Mouse (Mus musculus): ENCODE results near the gene D930048N14Rik. TPM values are rescaled to one million over a fixed set of nuclear protein-coding genes. Genes with fewer than 3 reads are reported as not detected.

D930048N14Rik gene
- polyA plus RNA-seq, 1 experiment from 2014 or later, result 3.8 TPM

DNA sequence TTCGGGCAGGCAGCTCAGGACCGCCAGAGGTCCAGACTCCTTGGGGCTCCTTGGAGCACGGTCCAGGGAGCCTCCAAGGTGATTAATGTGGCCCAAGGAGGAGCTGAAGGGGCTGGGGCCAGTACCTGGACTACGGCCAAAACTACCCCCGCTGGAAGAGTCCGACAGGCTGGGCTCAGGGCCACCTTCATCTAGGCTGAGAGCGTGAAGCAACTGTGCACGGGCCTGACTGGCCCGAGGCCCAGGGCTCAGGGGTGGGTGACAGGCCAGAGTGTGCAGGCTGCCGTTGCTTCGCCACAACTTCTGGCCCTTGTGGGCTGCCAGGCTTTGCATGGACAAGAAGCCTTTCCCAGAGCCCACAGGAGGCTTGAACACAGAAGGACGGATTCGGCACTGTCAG, 5.5 kb upstream of the D930048N14Rik start:
- H3K9me3 ChIP-seq (replicated peaks), result no peaks in the 10 kb centered on the region
- peaks cover 40% of the 10 kb centered on the region for H3K36me3 ChIP-seq
- no peaks in the 10 kb centered on the region for H3K27me3 ChIP-seq
- no peak overlapping the region for H3K4me3 ChIP-seq (replicated peaks)
- 63% methylated on average over 13 of the region's 13 CpGs for WGBS
- no peak for ATAC-seq (replicated peaks; ENCODE audit: low FRiP score)
- peaks cover 54% of the 10 kb centered on the region for H3K4me1 ChIP-seq
- H3K27ac ChIP-seq, result no peak overlapping the region
- 0 out of 2 replicates have a peak overlapping the region, but pooled peaks have one; percentile 17 for H3K4me2 ChIP-seq
- H3K9ac ChIP-seq, result no peak overlapping the region

GRCm38 (mm10) chr11:51646245-51646644, 4.5 kb upstream of the D930048N14Rik start:
- 64% methylated on average over 7 of the region's 7 CpGs for WGBS
- peak overlapping the region; percentile 17; the same call in 1 of the 2 replicates for H3K4me2 ChIP-seq

DNA sequence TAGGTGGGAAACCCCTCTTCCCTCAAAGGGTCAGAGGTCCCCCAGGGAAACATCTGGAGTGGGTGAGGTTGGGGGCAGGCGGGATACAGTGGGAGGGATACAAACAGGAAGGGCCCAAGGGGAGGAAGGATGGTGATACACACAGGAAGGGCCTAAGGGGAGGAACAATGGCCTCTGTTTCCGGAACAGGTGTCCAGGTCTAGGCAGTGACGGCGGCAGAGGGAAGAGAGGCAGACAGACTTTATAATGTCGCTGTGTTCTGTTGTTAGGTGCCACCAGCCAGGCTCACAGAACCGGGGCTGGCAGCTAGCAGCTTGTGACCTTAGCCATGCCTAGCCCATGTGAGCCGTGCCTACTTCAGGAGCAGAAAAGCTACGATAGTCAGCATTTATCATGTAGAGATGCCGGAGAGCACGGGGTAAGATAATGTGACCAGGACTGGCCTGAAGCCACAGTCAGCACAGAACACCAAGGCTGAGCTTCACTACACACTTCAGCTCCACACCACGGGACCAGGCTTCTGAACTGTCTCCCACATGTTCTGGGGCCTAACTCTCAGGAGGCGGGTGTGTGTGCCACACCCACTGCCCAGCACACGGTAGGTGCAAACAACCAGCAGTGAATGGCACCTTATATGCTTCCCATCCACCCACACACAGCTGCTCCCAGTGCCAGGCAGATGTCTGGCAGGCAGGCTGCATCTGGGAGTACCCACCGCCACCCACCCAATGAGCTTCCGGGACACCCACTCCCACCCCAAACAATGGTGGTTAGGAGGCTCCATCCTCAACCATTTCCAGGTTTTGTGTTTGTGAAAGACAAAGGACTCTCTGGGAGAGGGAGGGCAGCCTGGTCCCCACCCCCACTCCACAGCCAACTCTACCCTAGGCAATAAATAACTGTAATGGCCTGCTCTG, 3.7 kb upstream of the D930048N14Rik start:
- Histone ChIP-seq H3K27ac (peak overlapping the region; percentile 84), H3K9ac (no peak overlapping the region), H3K9me3 (replicated peaks) (no peaks in the 10 kb centered on the region), H3K27me3 (no peaks in the 10 kb centered on the region), H3K4me2 (peak overlapping the region; percentile 97; the same call in 1 of the 2 replicates), H3K36me3 (peaks cover 38% of the 10 kb centered on the region), H3K4me1 (peaks cover 62% of the 10 kb centered on the region), H3K4me3 (replicated peaks) (peak overlapping the region; percentile 5; the same call in 1 of the 2 replicates)
- 57% methylated on average over 15 of the region's 15 CpGs for WGBS
- no peak for ATAC-seq (replicated peaks; ENCODE audit: low FRiP score)

More at GRCm38 (mm10) chr11:51646245-51646644, 4.5 kb upstream of the D930048N14Rik start:
- Histone ChIP-seq H3K9me3 (replicated peaks) (no peaks in the 10 kb centered on the region), H3K9ac (no peak overlapping the region), H3K4me3 (replicated peaks) (no peak overlapping the region), H3K27ac (peak overlapping the region; percentile 84), H3K4me1 (peaks cover 62% of the 10 kb centered on the region), H3K36me3 (peaks cover 40% of the 10 kb centered on the region), H3K27me3 (no peaks in the 10 kb centered on the region)
- no peak for ATAC-seq (replicated peaks; ENCODE audit: low FRiP score)

GRCm38 (mm10) chr11:51648566-51648965, 2.2 kb upstream of the D930048N14Rik start:
- peak overlapping the region; percentile 97 for H3K4me2 ChIP-seq
- no peaks in the 10 kb centered on the region for H3K9me3 ChIP-seq (replicated peaks)
- H3K9ac ChIP-seq, result peak overlapping the region; percentile 68; the same call in 1 of the 2 replicates
- WGBS, result 28% methylated on average over 3 of the region's 3 CpGs
- H3K27ac ChIP-seq, result peak overlapping the region; percentile 83
- H3K4me3 ChIP-seq (replicated peaks), result peak overlapping the region; percentile 61
- peaks cover 23% of the 10 kb centered on the region for H3K36me3 ChIP-seq
- H3K4me1 ChIP-seq, result peaks cover 62% of the 10 kb centered on the region
- no peaks in the 10 kb centered on the region for H3K27me3 ChIP-seq
- ATAC-seq (replicated peaks; ENCODE audit: low FRiP score), result no peak

DNA sequence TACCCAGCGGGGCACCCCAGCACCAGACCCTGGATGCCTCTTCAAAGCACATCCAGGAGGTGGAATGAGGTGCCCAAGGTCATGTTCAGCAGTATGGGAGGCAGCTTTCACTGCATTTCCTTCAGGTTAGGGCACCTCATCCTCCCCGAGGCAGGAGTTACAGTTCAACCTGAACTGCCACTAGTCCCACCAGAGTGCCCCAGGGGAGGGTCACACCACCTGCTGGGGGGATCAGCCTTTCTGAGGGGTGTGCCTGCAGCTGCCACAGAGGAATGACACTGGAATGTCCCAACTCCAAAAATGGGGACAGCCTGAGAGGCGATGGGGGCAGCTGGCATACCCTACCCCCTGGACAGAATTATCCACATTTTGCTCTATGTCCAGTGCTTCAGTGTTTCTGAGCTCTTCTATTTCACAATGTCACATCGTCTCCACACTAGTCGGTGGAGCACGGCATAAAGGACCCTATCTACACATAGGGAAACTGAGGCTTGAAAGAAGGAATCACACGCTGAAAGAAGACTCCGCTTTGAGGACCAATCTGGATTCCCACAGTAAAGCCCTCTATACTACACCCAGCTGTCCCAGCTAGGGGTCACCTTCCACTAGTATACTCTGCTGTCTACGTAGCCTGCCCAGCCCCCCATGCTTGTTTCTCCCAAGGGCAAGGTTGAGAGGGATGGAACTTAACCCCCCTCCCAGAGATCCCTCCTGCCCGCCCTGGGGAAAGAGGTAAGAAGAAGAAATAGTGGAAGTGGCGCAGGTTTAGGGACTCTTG, 1.5 kb upstream of the D930048N14Rik start:
- peaks cover 60% of the 10 kb centered on the region for H3K4me1 ChIP-seq
- no peaks in the 10 kb centered on the region for H3K9me3 ChIP-seq (replicated peaks)
- H3K36me3 ChIP-seq, result peaks cover 15% of the 10 kb centered on the region
- peak overlapping the region; percentile 83 for H3K27ac ChIP-seq
- 33% methylated on average over 11 of the region's 11 CpGs for WGBS
- no peak for ATAC-seq (replicated peaks; ENCODE audit: low FRiP score)
- H3K9ac ChIP-seq, result peak overlapping the region; percentile 68
- H3K27me3 ChIP-seq, result no peaks in the 10 kb centered on the region
- H3K4me2 ChIP-seq, result peak overlapping the region; percentile 97
- peak overlapping the region; percentile 61 for H3K4me3 ChIP-seq (replicated peaks)

- Histone ChIP-seq H3K9me3 (replicated peaks) (no peaks in the 10 kb centered on the region), H3K4me1 (peaks cover 60% of the 10 kb centered on the region), H3K4me2 (peak overlapping the region; percentile 97), H3K4me3 (replicated peaks) (peak overlapping the region; percentile 61), H3K36me3 (peaks cover 14% of the 10 kb centered on the region), H3K27ac (peak overlapping the region; percentile 83; the same call in 1 of the 2 replicates), H3K9ac (peak overlapping the region; percentile 68), H3K27me3 (no peaks in the 10 kb centered on the region)
- ATAC-seq (replicated peaks; ENCODE audit: low FRiP score), result 0 out of 2 replicates have a peak, but pooled peaks have one; percentile 19
- WGBS, result 2% methylated on average over 7 of the region's 7 CpGs
These were observed 910 bp upstream of the D930048N14Rik start for GRCm38 (mm10) chr11:51649889-51650199.

GRCm38 (mm10) chr11:51650261-51650660, 493 bp upstream of the D930048N14Rik start:
- H3K4me2 ChIP-seq, result peak overlapping the region; percentile 97
- H3K9ac ChIP-seq, result peak overlapping the region; percentile 68
- 0% methylated on average over 30 of the region's 30 CpGs for WGBS
- peak overlapping the region; percentile 61 for H3K4me3 ChIP-seq (replicated peaks)
- no peaks in the 10 kb centered on the region for H3K27me3 ChIP-seq
- H3K27ac ChIP-seq, result peak overlapping the region; percentile 83
- H3K4me1 ChIP-seq, result peaks cover 56% of the 10 kb centered on the region
- H3K36me3 ChIP-seq, result peaks cover 10% of the 10 kb centered on the region
- no peaks in the 10 kb centered on the region for H3K9me3 ChIP-seq (replicated peaks)
- ATAC-seq (replicated peaks; ENCODE audit: low FRiP score), result peak; percentile 30

DNA sequence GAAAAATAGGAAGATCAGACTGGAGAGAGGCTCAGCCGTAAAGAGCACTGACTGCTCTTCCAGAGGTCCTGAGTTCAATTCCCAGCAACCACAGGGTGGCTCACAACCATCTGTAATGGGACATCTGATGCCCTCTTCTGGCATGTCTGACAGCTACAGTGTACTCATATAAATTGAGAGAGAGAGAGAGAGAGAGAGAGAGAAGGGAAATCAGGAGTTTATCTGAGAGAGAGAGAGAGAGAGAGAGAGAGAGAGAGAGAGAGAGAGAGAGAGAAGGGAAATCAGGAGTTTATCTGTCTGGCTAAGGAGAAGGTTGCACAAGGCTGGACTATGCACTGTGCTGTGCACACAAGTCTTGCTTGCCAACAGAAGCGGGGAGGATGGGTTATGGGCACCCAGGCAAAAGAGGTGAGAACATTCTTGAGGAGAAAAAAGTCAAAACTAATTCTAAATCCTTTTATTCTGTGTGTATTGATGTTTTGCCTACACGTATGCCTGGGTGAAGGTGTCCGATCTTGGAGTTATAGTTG, 2.2 kb downstream of the D930048N14Rik start:
- Histone ChIP-seq H3K9ac (no peak overlapping the region), H3K4me1 (peaks cover 44% of the 10 kb centered on the region), H3K36me3 (peaks cover 5% of the 10 kb centered on the region; the same call in 1 of the 2 replicates), H3K4me2 (no peak overlapping the region), H3K27ac (no peak overlapping the region), H3K27me3 (no peaks in the 10 kb centered on the region), H3K9me3 (replicated peaks) (no peaks in the 10 kb centered on the region), H3K4me3 (replicated peaks) (no peak overlapping the region)
- WGBS, result 90% methylated on average over 4 of the region's 4 CpGs
- no peak for ATAC-seq (replicated peaks; ENCODE audit: low FRiP score)

DNA sequence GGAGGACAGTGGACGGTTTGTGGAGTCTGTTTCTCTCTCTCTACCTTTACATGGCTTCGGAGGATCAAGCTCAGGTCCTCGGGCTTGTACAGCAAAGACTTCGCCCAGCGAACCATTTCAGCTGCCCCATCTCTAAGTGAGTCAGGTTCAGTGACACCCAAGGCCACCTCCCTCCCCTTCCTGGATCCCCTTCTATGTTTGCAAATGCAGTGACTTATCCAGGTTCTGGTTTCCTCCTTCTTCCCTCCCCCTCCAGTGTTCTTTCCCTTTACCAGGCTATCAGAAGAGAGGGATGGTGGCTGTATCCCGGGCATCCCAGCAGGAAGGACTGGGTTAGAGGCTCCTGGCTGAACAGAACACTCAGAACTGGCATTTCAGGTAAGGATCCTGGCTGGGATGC, 3.0 kb downstream of the D930048N14Rik start:
- no peaks in the 10 kb centered on the region for H3K9me3 ChIP-seq (replicated peaks)
- no peak overlapping the region for H3K27ac ChIP-seq
- H3K4me2 ChIP-seq, result no peak overlapping the region
- H3K36me3 ChIP-seq, result peaks cover 5% of the 10 kb centered on the region; the same call in 1 of the 2 replicates
- no peak for ATAC-seq (replicated peaks; ENCODE audit: low FRiP score)
- H3K9ac ChIP-seq, result no peak overlapping the region
- peaks cover 44% of the 10 kb centered on the region for H3K4me1 ChIP-seq
- no peak overlapping the region for H3K4me3 ChIP-seq (replicated peaks)
- 72% methylated on average over 6 of the region's 6 CpGs for WGBS
- no peaks in the 10 kb centered on the region for H3K27me3 ChIP-seq

DNA sequence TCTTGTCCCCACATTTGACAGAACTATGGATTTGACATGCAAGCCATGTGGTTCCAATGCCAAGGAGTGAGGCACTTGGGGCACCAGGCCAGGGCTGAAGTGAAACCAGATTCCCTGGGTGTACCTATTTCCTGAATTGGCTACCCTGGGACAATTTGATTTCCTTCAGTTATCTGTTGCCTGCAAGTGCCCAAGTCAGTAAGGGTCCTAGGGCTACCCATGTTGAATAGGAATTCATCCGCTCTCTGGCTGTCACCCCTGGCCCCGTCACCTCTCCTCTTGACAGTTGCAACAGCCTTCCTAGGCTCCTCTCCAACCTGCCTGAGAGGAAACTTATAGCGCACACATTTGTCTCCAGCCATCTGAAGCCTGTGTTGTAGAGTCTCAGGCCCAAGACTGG, 4.1 kb downstream of the D930048N14Rik start:
- Histone ChIP-seq H3K27me3 (no peaks in the 10 kb centered on the region), H3K9me3 (replicated peaks) (no peaks in the 10 kb centered on the region), H3K4me2 (no peak overlapping the region), H3K36me3 (peaks cover 5% of the 10 kb centered on the region; the same call in 1 of the 2 replicates), H3K4me3 (replicated peaks) (no peak overlapping the region), H3K4me1 (peaks cover 38% of the 10 kb centered on the region), H3K27ac (no peak overlapping the region), H3K9ac (no peak overlapping the region)
- no peak for ATAC-seq (replicated peaks; ENCODE audit: low FRiP score)
- WGBS, result 95% methylated on average over 3 of the region's 3 CpGs

- Histone ChIP-seq H3K9ac (no peak overlapping the region), H3K4me2 (no peak overlapping the region), H3K4me3 (replicated peaks) (no peak overlapping the region), H3K36me3 (peaks cover 5% of the 10 kb centered on the region; the same call in 1 of the 2 replicates), H3K4me1 (peaks cover 25% of the 10 kb centered on the region), H3K9me3 (replicated peaks) (no peaks in the 10 kb centered on the region), H3K27ac (peak overlapping the region; percentile 45), H3K27me3 (no peaks in the 10 kb centered on the region)
- ATAC-seq (replicated peaks; ENCODE audit: low FRiP score), result peak; percentile 43
- WGBS, result 44% methylated on average over 10 of the region's 10 CpGs
These were observed 6.2 kb downstream of the D930048N14Rik start for GRCm38 (mm10) chr11:51656798-51657521.
